Mouse (Mus musculus) ES-Bruce4 (cell line): ENCODE results near the gene Hdgfl2.

Experiments used
- CTCF ChIP-seq: IDR thresholded peaks from one replicate; pipeline ENCODE4 v1.8.1; 2011; ENCODE audit warnings: low read depth, low read length
- EP300 ChIP-seq: IDR thresholded peaks from 2 replicates; pipeline ENCODE4 v1.6.1; 2011; ENCODE audit warnings: low read depth, low read length; ENCODE audit not compliant: insufficient read depth

DNA sequence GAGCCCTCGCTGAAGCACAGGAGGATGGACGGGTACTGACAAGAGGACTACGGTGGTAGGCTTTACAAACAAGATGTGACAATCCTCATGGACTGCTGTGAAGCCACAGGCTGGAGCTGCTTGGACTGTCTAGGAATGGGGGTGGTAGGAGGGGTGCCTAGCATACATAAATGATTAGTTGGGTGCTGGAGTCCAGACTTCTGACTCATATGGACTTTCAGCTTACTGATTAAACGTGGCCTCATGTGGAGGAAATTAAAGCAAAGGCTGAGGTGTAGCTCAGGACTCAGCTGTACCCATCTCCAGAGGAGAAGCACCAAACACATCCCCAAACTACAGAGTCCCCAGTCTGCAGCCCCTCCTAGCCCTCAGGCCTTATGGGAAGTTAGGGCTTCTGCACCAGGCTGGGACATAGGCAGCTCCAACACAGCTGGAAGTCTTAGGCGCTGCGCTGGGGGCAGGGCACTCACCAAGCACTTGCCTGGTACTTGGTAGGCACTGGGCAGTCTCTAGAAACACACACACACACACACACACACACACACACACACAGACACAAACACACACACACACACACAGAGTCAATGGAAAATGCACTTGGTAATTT, 47.2 kb upstream of the Hdgfl2 start:
- TF ChIP-seq CTCF (no peak), EP300 (no peak)
